Mouse (Mus musculus) myocyte (in vitro differentiated cells): ENCODE data around the gene Crlf1. TPM values are rescaled to one million over a fixed set of nuclear protein-coding genes. Genes with fewer than 3 reads are reported as not detected.
A peak's percentile ranks its signal among the peaks of the same experiment; 100 is the strongest.

Experiments
- H3K27me3 ChIP-seq: one replicate; pipeline ENCODE4 v1.6.1; 2011; ENCODE audit not compliant: control insufficient read depth, insufficient read depth, insufficient read length
- H3K36me3 ChIP-seq: one replicate; pipeline ENCODE4 v1.6.1; 2011; ENCODE audit not compliant: control insufficient read depth, insufficient read depth
- H3K4me2 ChIP-seq: one replicate; pipeline ENCODE4 v1.6.1; 2011; ENCODE audit warnings: low read depth, control low read depth
- H3K4me3 ChIP-seq: one replicate; pipeline ENCODE4 v1.5.1; 2011; ENCODE audit warnings: mild to moderate bottlenecking, control low read depth, moderate library complexity
- H3K79me2 ChIP-seq: one replicate; pipeline ENCODE4 v1.6.1; 2011; ENCODE audit not compliant: control insufficient read depth, insufficient read depth
- H3ac ChIP-seq: one replicate; pipeline ENCODE4 v1.6.1; 2011; ENCODE audit not compliant: control insufficient read depth, insufficient read length
- CEBPB ChIP-seq: IDR thresholded peaks from 2 replicates; pipeline ENCODE4 v1.6.1; 2011; ENCODE audit warnings: mild to moderate bottlenecking, moderate library complexity; ENCODE audit not compliant: poor library complexity, insufficient read depth, severe bottlenecking
- E2F4 ChIP-seq: IDR thresholded peaks from one replicate; pipeline ENCODE4 v1.6.1; 2011; ENCODE audit warnings: mild to moderate bottlenecking, control low read depth, moderate library complexity; ENCODE audit not compliant: insufficient read depth
- MAX ChIP-seq: IDR thresholded peaks from one replicate; pipeline ENCODE4 v1.6.1; 2011; ENCODE audit warnings: low read depth, mild to moderate bottlenecking, control low read depth
- MYOD1 ChIP-seq, 3 experiments: IDR thresholded peaks; one replicate each; pipeline ENCODE4 v1.6.1; 2011; ENCODE audit warnings: control low read depth in 2 of 3, low read depth in 2 of 3, mild to moderate bottlenecking in 2 of 3, moderate library complexity in 1 of 3; ENCODE audit not compliant: insufficient read length in 2 of 3, control insufficient read depth in 1 of 3
- MYOG ChIP-seq, 3 experiments: IDR thresholded peaks; one replicate each; pipeline ENCODE4 v1.6.1; 2011; ENCODE audit warnings: control low read depth in 2 of 3, low read depth in 2 of 3, mild to moderate bottlenecking in 2 of 3; ENCODE audit not compliant: insufficient read length in 2 of 3, control insufficient read depth in 1 of 3, insufficient read depth in 1 of 3
- POLR2A ChIP-seq: IDR thresholded peaks from one replicate; pipeline ENCODE4 v1.6.1; 2011; ENCODE audit warnings: low read depth, mild to moderate bottlenecking, control low read depth, moderate library complexity; ENCODE audit not compliant: insufficient read length
- POLR2AphosphoS2 ChIP-seq: IDR thresholded peaks from one replicate; pipeline ENCODE4 v1.6.1; 2011; ENCODE audit warnings: low read depth, control low read depth; ENCODE audit not compliant: insufficient read length
- REST ChIP-seq: IDR thresholded peaks from one replicate; pipeline ENCODE4 v1.6.1; 2011; ENCODE audit warnings: mild to moderate bottlenecking, control low read depth, moderate library complexity; ENCODE audit not compliant: insufficient read depth, insufficient read length
- SRF ChIP-seq: IDR thresholded peaks from one replicate; pipeline ENCODE4 v1.6.1; 2011; ENCODE audit warnings: low read depth; ENCODE audit not compliant: control insufficient read depth, insufficient read length
- TCF12 ChIP-seq: IDR thresholded peaks from one replicate; pipeline ENCODE4 v1.6.1; 2011; ENCODE audit warnings: mild to moderate bottlenecking, control low read depth; ENCODE audit not compliant: poor library complexity, insufficient read depth, severe bottlenecking
- TCF3 ChIP-seq: IDR thresholded peaks from one replicate; pipeline ENCODE4 v1.6.1; 2011; ENCODE audit warnings: low read depth, control low read depth; ENCODE audit not compliant: insufficient read length
- USF1 ChIP-seq: IDR thresholded peaks from one replicate; pipeline ENCODE4 v1.6.1; 2011; ENCODE audit warnings: low read depth, mild to moderate bottlenecking, control low read depth, moderate library complexity
- polyA plus RNA-seq: library from polyadenylated mRNA; unstranded; fragments of >200 nt; fragmentation: generic; extraction: Trizol; gene quantifications from one replicate; pipeline ENCODE4 v1.2.1, GENCODE M21; 2012; ENCODE audit warnings: missing spikeins

Crlf1 gene
- polyA plus RNA-seq, 1 experiment: 99.1 TPM

- Histone ChIP-seq H3K4me2 (peak overlapping the region; percentile 94), H3K4me3 (peak overlapping the region; percentile 65), H3K27me3 (no peaks in the 10 kb centered on the region), H3K36me3 (no peaks in the 10 kb centered on the region), H3K79me2 (peaks cover 42% of the 10 kb centered on the region), H3ac (peak overlapping the region; percentile 28)
- TF ChIP-seq MYOD1 (IDR thresholded peaks at IDR 0.05; ENCODE audit: control insufficient read depth in 1 of 3, insufficient read length in 2 of 3, low read depth in 2 of 3) (no peak), MYOG (IDR thresholded peaks at IDR 0.05; ENCODE audit: control insufficient read depth in 1 of 3, insufficient read depth in 1 of 3, insufficient read length in 2 of 3, low read depth in 2 of 3) (no peak), TCF3 (no peak), E2F4 (no peak), TCF12 (no peak), USF1 (no peak), MAX (no peak), CEBPB (no peak), POLR2A (no peak), SRF (no peak), REST (no peak), POLR2AphosphoS2 (no peak)
Measured at GRCm38 (mm10) chr8:70477269-70477982, 15.5 kb upstream of the Crlf1 start.

DNA sequence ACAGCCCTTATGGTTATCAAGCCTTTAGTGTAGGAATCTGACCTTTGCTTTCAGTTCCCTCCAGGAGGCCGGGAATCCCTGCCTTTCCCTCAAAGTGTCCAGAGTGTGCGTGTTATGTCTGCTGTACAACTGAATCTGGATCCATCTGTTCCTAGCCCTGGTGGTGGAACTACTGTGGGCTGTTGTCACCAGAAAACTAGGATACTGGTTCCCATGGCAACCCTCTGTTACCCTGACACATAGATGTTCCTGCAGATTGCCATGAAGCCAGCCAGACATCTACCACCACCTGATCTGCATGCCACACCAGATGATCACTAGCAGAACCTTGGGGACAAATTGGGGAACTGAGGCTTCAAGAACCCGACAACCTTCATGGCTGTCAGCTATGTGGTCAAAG lies 11.1 kb upstream of the Crlf1 start:
- no peaks in the 10 kb centered on the region for H3K79me2 ChIP-seq
- H3K36me3 ChIP-seq: no peaks in the 10 kb centered on the region
- H3K4me2 ChIP-seq: no peak overlapping the region
- H3K27me3 ChIP-seq: no peaks in the 10 kb centered on the region
- no peak overlapping the region for H3ac ChIP-seq
- no peak overlapping the region for H3K4me3 ChIP-seq
- TF ChIP-seq POLR2AphosphoS2: no peak
- no peak for TF ChIP-seq MYOD1 (IDR thresholded peaks at IDR 0.05; ENCODE audit: control insufficient read depth in 1 of 3, insufficient read length in 2 of 3, low read depth in 2 of 3)
- TF ChIP-seq TCF12: no peak

DNA sequence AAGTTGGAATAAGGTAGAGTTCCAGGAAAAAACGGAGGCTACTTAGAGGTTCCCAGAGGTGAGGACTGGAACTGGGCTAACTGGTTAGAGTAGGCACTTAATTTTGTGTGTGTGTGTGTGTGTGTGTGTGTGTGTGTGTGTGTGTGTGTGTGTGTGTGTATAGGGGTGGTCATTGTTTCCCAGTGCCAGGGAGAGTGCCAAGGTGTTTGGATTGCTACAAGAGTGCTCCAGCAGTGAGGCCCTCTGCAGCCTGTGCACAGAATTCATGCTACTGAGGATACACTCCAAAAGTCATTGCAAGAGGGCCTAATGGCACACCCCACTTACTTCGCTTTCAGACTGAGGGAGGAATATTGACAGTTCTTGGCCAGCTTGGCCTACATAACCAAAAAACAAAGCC lies 10.0 kb upstream of the Crlf1 start:
- H3ac ChIP-seq: no peak overlapping the region
- H3K4me2 ChIP-seq: no peak overlapping the region
- TF ChIP-seq USF1 (no peak), POLR2AphosphoS2 (no peak), E2F4 (no peak), MYOD1 (IDR thresholded peaks at IDR 0.05; ENCODE audit: control insufficient read depth in 1 of 3, insufficient read length in 2 of 3, low read depth in 2 of 3) (no peak), MAX (no peak), TCF3 (no peak), TCF12 (no peak)
- H3K36me3 ChIP-seq: no peaks in the 10 kb centered on the region
- no peak overlapping the region for H3K4me3 ChIP-seq
- H3K27me3 ChIP-seq: no peaks in the 10 kb centered on the region
- H3K79me2 ChIP-seq: no peaks in the 10 kb centered on the region

- TF ChIP-seq MYOD1 (IDR thresholded peaks at IDR 0.05; ENCODE audit: control insufficient read depth in 1 of 3, insufficient read length in 2 of 3, low read depth in 2 of 3): no peak
- TF ChIP-seq TCF12: no peak
- no peak for TF ChIP-seq SRF
- TF ChIP-seq CEBPB: no peak
- H3ac ChIP-seq: no peak overlapping the region
- H3K4me2 ChIP-seq: no peak overlapping the region
- H3K4me3 ChIP-seq: no peak overlapping the region
- no peaks in the 10 kb centered on the region for H3K36me3 ChIP-seq
- H3K79me2 ChIP-seq: no peaks in the 10 kb centered on the region
- H3K27me3 ChIP-seq: no peaks in the 10 kb centered on the region
Measured at GRCm38 (mm10) chr8:70486191-70486681, 6.7 kb upstream of the Crlf1 start.

GRCm38 (mm10) chr8:70486941-70487520 lies 5.9 kb upstream of the Crlf1 start, which contains the start of gene Tmem59l:
Tmem59l (minus strand) TSS chr8:70487358.
- Histone ChIP-seq H3K36me3 (no peaks in the 10 kb centered on the region), H3ac (no peak within 1 kb of the TSS), H3K79me2 (no peaks in the 10 kb centered on the region), H3K4me2 (no peak within 1 kb of the TSS), H3K27me3 (no peaks in the 10 kb centered on the region), H3K4me3 (no peak within 1 kb of the TSS)
- TF ChIP-seq REST (no peak), SRF (no peak), MYOD1 (IDR thresholded peaks at IDR 0.05; ENCODE audit: control insufficient read depth in 1 of 3, insufficient read length in 2 of 3, low read depth in 2 of 3) (no peak), POLR2A (no peak), E2F4 (no peak), CEBPB (no peak), MYOG (IDR thresholded peaks at IDR 0.05; ENCODE audit: control insufficient read depth in 1 of 3, insufficient read depth in 1 of 3, insufficient read length in 2 of 3, low read depth in 2 of 3) (no peak), TCF3 (no peak), USF1 (no peak)
